Comparison of ENCODE assay signal across 8 mouse cellular contexts in genomic region chr16:76129982-76130381, GRCm38 (mm10).
DNase-seq lines count a peak whose midpoint lies in the region; ATAC-seq lines count a peak whose summit lies in the region.

No protein-coding gene starts in this region.

- no peak overlapping the region for H3K4me2 ChIP-seq in midbrain, embryonic 13.5 days (replicated peaks)

- peak; percentile 66 to 89 for ATAC-seq in hematopoietic stem cell, adult 5-6 weeks (replicated peaks in 1 of 2; ENCODE audit: insufficient read depth in 1 of 2, low FRiP score in 2 of 2, low TSS enrichment in 1 of 2, low read depth in 1 of 2, poor library complexity in 2 of 2, severe bottlenecking in 2 of 2)
- ATAC-seq in monocyte, adult 5-6 weeks (replicated peaks; ENCODE audit: insufficient number of reproducible peaks, low FRiP score, low TSS enrichment, poor library complexity, severe bottlenecking), result peak; percentile 70; the same call in 1 of the 2 replicates
- no peak for ATAC-seq in midbrain, embryonic 13.5 days

- H3K4me3 ChIP-seq in midbrain, embryonic 13.5 days (replicated peaks), result no peak overlapping the region

- no peak overlapping the region for H3K9ac ChIP-seq in midbrain, embryonic 13.5 days (replicated peaks)

- WGBS in midbrain, embryonic 13.5 days, result 95% methylated on average over 2 of the region's 2 CpGs

- no peaks in the 10 kb centered on the region for H3K4me1 ChIP-seq in midbrain, embryonic 13.5 days (replicated peaks)

- H3K27me3 ChIP-seq in midbrain, embryonic 13.5 days, result no peaks in the 10 kb centered on the region

- no peak overlapping the region for H3K27ac ChIP-seq in midbrain, embryonic 13.5 days

- no peaks in the 10 kb centered on the region for H3K9me3 ChIP-seq in midbrain, embryonic 13.5 days

- H3K36me3 ChIP-seq in midbrain, embryonic 13.5 days, result no peaks in the 10 kb centered on the region

- DNase-seq in embryo, embryonic 10 days (ENCODE audit: low spot score), result peak; percentile 32
- no peak for DNase-seq in embryo, embryonic 9.5 days (ENCODE audit: extremely low spot score)
- DNase-seq in urinary bladder, postnatal 14 days (ENCODE audit: low spot score), result peak; percentile 26
- no peak for DNase-seq in urinary bladder, adult 2 months (ENCODE audit: low spot score)
- no peak for DNase-seq in frontal cortex, postnatal 14 days (ENCODE audit: low spot score in 2 of 2)

Comparison
In these comparisons a context has a peak if more than half of its experiments do, and no peak if none do; other contexts are left out.
1. DNase-seq: peak in embryo, embryonic 10 days (single experiment) and urinary bladder, postnatal 14 days (single experiment); none in embryo, embryonic 9.5 days (single experiment), urinary bladder, adult 2 months (single experiment) and frontal cortex, postnatal 14 days (0 of 2).